Mouse (Mus musculus): Measurements from ENCODE around the gene Rrp1.
A peak's percentile ranks its signal among the peaks of the same experiment; 100 is the strongest.
"Not testable (repeated sequence)": the region's sequence is repeated elsewhere in the genome, so short reads cannot be mapped to it uniquely, and the experiment has no call there.

The Rrp1 gene

DNA sequence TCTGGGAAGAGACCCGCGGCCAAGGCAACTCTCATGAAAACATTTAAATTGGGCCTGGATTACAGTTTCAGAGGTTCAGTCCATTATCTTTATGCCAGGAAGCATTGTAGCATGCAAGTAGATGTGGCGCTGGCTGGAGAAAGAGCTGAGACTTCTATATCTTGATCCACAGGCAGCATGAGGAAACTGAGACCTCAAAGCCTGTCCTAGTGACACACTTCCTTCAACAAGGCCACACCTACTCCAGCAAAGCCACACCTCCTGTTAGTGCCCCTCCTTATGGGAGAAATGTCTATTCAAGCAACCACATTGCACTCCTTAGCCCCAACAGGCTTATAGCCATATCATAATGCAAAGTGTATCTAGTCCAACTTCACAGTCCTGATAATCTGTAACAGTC is 9.8 kb upstream of the Rrp1 start:
- no peak for DNase-seq

DNA sequence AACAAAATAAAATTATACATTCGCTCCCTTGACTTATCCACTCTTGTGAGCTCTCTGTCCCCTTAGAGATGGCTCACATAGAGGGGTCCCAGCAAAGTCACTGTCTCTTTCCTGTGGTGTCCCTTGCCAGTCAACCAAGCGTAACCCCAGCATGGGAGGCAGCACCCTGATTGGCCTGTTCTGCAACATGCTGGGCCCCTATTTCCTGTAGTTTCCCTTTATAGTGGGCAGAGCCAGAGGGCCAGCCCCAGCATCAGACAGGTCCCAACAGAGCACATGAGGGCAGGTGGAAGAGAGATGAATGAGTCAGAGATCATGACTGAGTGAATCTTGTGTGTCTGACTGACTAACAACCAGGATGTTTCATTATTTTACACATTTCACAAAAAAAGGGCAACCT is 8.1 kb upstream of the Rrp1 start:
- no peak for DNase-seq

DNA sequence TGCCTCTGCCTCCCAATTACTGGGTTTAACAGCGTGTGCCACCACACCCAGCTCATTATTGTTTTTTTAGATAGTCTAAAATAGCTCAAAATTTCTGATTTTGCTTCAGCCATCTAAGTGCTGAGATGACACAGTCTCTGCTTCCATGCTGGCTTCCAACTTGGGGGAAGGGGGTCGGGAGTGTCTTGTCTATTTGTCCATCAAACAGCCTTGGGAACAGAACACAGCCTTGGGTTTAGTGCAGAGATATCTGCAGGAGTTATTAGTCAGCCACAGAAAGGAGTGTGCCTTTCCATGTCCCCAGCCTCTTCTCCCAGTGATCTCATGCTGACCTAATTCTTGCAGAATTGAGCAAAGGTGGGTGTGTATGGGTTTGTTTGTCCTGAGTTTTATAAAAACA is 5.9 kb upstream of the Rrp1 start:
- DNase-seq: no peak

DNA sequence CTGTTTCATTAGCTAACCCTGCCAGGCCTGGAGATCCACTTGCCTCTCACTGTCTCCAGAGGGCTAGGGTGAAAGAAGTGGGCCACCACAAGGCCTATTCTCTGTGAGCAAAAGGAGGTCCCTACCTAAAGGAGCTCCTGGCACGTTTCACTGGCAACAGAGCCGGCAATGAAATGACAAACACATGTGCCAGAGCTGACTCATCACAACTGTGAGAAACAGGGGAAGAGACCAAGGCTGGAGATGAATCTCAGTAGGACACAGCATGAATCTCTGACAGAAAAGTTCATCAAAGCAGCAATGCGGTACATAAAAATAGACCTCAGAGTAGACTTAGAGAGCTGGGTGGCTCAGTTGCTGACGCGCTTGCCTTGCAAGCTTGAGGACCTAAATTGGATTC is 5.0 kb upstream of the Rrp1 start:
- no peak for DNase-seq

DNA sequence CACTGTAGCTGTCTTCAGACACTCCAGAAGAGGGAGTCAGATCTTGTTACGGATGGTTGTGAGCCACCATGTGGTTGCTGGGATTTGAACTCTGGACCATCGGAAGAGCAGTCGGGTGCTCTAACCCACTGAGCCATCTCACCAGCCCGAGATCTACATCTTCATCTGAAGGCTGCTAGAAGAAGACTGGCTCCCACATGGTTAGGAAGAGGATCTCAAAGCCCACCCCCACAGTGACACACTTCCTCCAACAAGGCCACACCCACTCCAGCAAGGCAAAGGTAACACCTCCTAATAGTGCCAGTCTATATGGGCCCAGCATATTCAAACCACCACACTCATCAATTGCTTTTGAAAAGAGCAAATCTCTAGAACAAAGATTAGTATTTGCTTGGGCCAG is 2.1 kb upstream of the Rrp1 start:
- DNase-seq: not testable (repeated sequence)

DNA sequence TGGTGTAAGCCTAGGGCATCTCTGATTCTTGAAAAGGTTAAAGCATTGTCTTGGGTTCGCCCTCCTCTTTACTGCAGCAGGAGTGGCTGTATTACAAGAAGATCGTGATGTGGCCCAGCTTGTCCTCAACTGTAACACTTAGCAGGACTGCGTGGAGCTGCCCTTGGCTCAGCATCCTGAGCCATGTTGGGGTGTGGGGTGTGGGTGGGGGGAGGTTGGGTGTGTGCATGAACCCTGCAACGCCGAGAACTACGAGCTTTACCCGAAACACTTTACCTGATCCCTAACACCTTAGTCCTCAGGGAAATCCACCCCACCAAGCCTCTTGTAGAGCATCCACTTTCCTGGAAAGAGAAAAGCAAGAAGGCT is 293 bp upstream of the Rrp1 start:
- no peak for DNase-seq

DNA sequence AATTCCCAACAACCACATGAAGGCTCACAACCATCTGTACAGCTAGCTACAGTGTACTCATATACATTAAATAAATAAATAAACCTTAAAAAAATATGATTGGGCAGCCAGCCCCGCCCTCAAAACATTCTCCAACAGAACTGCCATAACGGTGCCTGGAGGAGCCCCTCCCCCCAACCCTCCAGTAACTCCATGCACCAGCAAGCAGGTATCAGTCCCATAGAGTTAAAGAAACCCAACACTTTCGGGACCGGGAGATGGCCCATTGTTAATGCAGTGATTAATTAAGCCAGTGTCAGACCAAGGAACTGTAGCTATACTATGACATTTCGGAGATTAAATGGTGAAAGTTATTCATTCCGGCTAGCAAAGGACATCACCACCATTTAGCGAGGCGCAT is 992 bp downstream of the Rrp1 start:
- peak in 1 of 2 experiments; percentile 35 for DNase-seq

DNA sequence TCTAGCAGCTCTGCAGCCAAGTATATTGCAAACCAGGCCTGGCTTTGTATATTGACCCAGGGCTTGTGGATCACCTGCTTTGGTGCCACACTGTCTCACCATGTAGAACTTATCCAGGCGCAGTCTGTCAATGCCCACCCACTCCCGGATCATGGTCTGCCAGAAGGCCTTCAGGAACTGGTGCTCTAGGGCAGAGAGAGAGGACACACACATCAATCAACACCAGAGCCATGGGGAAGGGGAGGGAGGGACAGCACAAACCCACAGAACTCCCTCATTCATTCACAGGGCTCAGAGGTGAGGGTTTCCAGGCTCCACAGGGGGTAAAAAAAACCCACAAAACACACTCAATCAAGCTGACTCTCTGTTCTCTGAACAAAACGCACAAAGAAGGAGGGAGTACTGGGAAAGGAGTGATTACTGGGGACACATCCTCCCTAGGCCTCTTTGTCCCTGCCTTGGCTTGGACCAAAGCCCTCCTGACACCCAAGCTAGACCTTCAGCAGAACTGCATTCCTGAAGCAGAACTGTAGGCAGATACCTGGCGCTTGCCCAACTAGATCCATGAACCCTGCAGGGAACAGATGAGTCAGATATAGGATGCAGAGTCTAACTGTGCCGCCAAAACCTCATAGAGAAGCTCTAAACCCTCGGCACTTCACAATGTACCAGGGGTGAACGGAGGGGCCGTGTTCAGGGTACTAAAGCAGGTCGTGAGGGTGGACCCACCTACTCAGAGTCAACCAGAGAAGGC is 3.6 kb downstream of the Rrp1 start:
- DNase-seq: no peak

DNA sequence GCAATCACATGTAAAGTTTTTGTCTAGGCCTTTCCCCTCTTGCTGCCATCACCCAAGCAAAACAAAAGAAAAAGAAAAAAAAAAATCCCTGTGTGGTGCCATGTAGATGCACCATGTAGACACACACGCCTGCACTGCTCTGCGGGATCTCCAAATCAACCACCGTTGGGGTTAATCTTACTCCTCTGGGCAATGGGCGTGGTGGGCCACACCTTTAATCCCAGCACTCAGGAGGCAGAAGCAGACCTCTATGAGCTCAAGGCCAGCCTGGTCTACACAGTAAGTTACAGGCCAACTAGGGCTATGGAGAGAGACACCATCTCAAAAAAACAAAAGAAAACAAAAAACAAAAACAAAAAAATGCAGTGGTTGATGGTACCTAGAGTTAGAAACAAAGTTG is 5.7 kb downstream of the Rrp1 start:
- no peak for DNase-seq

DNA sequence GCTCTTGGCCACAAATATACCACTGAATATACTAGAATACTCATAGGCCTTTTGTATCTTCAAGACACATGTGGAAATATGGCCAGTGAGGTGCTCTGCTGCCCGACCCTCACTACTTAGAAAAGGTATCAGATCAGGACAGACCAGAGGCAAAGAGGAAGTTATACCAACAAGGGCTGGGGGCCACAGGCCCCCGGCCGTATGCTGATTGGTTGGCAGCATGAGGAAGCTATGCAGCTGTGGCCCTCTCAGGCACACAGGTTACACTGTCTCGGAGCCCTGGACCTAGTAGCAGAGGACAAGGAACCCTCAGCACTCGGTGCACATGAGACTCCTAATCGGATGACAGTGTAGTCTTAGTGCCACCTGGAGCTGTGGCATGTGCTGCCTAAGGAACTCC is 6.7 kb downstream of the Rrp1 start:
- no peak for DNase-seq

DNA sequence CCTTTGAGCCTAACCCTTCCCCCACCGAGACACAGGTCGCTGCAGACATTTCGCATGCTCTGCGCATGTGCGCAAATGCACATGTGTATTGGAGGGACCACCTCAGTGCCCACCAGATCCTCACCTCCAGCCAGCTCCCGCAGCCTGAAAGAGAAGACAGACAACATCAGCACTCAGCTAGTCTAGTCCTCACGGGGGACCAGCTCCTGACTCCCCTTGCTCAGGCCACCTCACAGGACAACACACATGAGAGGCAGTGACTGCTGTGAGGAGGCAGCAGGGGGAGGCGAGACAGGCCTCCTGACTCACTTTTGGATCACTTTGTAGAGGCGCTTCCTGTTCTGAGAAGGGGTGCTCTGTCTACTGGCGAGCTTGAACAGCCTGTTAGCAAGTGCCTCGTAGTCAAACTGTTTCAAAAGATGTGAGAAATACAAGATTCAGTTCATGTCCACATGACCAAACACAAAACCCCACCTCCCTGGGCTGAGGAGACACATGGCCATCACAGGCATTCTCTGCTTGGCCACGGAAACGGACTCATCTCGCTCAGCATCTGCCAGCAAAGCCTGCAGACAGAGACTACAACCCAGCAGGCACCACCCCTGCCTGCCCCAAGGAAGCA is 10.4 kb downstream of the Rrp1 start:
- no peak for DNase-seq

DNA sequence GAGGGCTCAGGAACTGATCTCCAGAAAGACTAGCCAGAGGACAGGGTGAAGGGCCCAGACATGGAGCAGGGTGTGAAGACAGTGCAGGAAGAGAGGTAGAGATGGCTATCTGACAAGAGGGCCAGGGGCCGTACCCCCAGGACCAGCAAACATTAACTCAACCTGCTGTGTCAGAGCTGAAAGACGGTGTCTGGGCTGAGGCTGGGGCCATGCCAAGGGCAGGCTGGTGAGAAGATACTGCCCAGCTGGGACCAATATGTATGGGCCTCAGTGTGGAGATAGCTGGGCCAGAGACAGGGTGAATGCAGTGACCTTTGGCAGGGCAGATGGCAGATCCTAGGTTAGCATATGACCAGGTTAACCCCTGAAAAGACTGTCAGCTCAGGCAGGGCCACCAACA is 11.7 kb downstream of the Rrp1 start:
- no peak for DNase-seq

DNA sequence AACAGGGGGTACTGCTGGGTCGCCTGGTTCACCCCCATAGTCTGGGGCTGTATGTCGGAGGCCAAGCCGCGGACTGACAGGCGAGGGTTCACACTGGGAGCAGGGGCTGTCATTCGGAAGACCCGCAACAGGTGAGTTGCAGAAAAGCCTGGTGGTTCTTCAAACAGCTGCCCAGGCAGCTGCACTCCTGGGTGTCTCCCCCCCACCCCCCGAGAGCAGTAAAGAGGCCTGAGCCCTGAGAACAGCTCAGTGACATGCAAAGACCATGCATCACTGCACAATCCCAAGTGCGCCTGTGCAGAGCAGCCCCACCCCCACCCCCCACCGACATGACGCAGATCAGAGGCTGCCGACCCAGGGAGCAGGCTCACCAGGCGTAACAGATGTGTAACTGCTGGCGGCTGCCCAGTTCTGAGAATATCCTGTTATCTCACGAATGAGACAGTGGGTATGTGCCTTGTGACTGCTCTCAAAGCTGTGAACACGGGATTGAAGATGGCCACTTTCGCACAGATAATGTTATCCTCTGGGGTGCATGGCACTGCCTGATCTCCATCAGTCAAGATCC is 13.7 kb downstream of the Rrp1 start:
- DNase-seq: peak; percentile 69 to 78

DNA sequence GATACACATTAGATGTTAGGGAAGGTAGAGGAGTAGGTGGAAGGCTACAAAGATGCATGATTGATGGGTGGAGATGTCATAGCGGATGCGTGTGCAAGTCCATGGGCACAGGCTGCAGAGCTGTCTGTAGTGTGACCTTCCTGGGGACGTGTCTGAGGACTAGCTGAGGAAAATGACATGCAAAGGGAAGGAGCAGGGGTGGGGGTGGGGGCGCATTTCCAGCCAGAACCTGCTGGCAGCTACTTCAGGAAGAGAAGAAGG is 16.3 kb downstream of the Rrp1 start:
- no peak for DNase-seq

DNA sequence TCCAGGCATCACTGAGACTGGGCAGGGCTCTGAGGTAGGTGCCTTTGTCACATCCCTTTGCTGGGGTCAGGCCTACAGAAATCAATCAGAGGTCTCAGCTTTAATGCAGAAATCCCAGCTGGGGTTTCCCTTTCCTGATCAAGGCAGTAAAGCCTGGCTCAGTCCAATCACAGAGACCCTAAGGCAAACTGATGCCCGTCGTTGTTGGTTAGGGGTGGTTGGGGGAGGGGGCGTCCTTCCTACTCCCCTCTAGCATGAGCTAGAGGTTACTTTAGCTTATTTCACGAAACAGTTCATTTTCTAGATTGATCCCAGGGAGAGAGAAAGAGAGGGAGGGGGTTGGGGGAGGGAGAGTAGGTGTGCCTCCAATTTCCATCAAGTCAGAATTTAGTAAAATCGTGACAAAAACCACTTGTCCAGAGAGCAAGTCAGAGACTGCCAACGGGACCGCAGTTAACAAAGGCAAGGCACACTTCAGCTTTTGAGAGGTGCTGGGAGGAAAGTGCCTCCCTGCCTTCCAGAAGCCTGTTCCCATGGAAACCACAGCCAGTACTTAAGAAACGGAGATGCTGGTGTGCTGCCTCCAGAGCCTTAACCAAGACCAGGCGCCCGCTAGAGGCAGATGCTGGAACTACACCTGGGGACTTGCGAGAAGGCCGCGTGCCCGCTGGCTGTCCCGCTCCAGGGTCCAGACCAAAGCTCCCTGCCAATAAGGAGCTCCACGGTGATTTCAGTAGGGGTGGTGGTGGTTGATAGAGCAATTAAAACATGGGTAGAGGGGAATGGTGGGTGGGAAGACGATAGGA is 16.8 kb downstream of the Rrp1 start:
- DNase-seq: peak; percentile 98 to 99

DNA sequence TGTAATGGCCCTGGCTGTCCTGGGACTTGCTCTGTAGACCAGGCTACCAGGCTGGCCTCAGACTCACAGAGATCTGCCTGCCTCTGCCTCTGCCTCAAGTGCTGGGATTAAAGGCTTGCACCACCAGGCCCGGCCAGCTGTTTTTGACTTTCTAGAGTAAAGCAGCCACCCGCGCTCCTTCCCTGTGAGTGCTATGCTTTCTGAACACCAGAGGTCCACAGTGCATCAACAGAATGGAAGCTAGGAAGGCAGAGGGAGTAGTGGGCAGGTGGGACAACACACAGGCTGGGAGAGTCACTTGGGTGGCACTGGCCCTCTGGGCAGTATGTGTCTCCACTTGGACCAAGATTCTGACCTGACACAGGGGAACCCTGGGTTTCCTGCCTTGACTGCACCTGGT is 17.5 kb downstream of the Rrp1 start:
- DNase-seq: no peak

DNA sequence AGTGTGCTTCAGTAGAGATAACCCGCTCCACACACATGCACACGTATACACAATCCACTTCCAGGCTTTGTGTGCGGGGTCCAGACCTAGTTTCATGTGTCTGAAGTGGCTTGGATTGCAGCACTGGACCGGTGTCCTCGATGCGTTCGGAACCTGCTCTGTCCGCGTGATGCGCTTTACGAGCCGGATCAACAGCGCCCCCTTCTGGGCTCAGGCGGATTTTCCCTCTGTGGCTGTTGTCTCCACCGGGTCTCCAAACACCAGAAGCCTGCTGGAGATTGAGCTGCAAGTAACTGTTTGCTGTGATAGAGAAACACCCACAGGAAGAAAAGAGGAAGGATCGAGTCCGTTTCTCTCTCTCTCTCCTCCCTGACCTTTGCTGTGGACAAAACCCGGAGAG is 20.8 kb downstream of the Rrp1 start:
- DNase-seq: peak; percentile 89 to 91

DNA sequence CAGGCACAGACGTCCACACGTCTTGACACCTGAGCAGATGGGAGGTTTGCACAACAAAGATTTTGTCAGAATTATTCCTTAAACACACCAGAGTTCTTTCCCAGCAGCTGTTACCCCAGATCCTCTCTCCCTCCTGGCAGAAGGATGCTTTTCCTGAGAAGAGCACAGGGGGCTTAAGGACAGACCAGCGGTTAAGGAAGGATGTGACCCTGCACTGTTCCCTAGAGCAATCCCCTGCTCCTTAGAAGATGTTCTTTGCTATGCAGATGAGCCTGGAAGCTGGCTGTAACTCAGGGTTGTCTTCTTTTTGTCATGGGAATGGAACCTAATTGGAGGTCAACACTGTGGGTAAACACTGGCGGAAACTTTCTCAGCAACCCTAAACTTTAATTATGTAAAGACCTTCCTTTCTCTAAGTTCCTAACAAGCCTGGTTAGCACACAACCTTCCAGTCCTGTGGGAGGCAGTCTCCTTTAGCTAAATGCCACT is 21.8 kb downstream of the Rrp1 start:
- no peak for DNase-seq

DNA sequence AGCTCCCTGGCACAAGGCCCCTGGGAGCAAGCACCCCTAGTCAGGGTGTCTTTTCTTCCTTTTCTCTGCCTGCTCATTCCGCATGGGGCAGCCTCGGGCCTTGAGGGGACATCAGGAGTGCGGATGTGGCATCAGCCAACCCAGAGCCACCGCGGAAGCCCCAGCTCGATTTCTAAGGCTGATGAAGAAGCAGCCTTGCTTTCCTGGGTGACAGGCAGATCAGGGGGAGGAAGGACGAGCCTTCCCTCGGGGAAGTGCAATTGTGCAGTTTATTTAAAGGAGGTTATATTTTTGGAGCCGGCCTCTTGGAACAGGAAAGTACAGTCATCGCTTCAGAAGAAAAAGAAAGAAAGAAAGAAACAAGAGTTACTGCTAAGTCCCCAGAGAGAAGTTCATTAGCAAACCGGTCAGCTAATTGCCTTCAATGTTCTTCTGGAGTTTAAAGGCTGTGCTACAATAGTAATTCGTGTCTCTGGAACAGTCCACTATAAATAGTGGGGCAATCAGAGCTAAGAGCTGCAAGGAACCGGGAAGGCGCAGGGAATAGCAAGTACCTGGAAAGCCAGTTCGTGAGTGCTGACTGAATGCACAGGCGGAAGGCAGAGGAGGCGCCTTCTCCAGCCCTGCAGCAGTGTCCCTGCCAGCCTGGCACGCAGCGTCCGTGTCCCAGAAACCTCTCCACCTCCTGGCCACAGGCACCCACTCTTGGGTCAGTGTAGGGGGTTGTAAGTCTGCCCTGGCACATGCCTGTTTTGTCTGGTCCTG is 24.4 kb downstream of the Rrp1 start:
- DNase-seq: peak in 1 of 2 experiments; percentile 30

DNA sequence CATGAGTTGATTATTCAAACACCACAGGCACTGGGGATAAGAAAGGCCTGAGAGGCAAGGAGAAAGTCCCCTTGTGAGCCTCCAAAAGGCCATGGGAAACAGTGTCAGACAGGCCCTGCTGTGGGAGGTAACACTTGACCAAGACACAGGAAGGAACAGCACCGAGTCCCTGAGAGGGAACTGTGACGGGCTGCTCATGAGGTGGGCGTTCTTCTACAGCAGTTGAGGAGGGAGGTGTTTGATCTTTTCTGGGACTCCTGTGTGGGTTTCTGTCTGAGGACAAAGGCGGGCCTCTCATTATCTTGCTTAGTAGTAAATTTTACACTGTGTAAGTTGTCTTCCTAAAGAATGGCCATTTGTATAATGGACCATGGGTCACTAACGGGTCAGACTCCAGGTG is 27.3 kb downstream of the Rrp1 start:
- DNase-seq: no peak

DNA sequence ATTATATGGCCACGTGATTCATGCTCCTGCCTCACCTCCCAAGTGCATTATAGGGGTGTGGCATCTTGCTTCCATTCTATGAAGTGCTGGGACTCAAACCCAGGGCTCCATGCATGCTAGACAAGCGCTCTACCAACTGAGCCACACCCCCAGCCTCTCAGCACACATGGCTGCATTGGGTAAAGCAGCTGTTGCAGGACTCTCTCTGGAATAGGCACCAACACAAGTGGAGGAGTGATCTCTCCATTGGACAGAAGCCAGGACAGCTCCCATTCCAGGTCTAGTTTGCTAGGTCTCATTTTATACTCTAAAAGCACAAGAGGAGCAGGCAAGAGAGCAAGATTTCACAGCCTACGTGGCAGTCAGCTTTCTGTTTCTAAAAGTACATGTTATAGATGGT is 29.3 kb downstream of the Rrp1 start:
- no peak for DNase-seq

DNA sequence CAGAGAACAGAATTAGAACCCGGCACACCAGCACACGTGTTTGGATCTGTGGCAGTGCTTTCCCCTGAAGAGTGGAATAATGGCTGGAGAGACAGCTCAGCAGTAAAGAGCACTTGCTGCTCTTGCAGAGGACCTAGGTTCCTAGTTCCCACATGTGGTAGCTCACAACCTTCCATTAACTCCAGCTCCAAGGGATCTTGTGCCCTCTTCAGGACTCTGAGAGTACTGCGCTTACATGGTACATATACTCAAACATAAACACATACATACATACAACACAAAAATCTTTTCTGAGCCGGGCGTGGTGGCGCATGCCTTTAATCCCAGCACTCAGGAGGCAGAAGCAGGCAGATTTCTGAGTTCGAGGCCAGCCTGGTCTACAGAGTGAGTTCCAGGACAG is 34.3 kb downstream of the Rrp1 start:
- DNase-seq: no peak

Data from kidney, postnatal 4 days (tissue).